ENCODE assay signal across 9 mouse cellular contexts in the genomic region with DNA sequence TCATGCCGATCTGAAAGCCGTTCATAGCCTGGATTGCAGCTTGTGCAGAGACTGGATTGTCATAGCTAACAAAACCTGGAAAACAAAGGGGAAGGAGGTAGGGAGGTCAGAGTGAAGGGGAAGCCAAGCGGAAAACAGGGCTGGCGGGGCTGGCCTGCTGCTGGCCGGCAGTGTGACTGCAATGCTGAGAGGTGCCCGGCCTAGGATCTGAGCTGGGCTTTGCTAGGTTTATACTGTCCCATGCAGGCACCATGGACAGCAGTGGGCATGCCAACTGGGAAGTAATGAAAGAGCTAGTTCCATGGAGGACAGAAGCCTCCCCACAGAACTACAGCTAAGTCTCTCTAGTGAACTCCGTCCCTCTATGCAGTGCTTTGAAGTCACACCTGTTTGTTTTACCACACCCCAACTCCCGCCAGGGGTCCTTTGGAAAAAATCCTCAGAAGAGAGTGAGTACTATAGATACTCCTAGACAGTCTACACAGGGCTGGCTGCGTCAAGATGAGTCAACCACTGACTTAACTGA.
DNase-seq lines count a peak whose midpoint lies in the region; ATAC-seq lines count a peak whose summit lies in the region.
"Had no signal": no experiment of that assay in that cellular context is flagged by ENCODE, and none has a peak within 500 bp of the region (broad histone marks: within the 10 kb centered on the region; RNA-seq: fewer than 3 reads in every experiment).

No protein-coding gene starts in this region.

- H3K4me2 ChIP-seq in heart, embryonic 14.5 days (ENCODE audit: low read length): no peak overlapping the region
- H3K4me2 ChIP-seq in heart, embryonic 11.5 days: no peak overlapping the region
- no peak overlapping the region for H3K4me2 ChIP-seq in hindbrain, embryonic 11.5 days (replicated peaks; ENCODE audit: low read depth, low read length)
- H3K4me2 ChIP-seq in midbrain, embryonic 12.5 days (replicated peaks): no peak overlapping the region

- no peak; the same call in 1 of the 2 replicates for ATAC-seq in heart, embryonic 14.5 days (ENCODE audit: insufficient number of reproducible peaks, insufficient read depth, low FRiP score, low read depth)
- no peak for ATAC-seq in heart, embryonic 11.5 days (replicated peaks; ENCODE audit: insufficient number of reproducible peaks, low FRiP score, low TSS enrichment)
- peak; percentile 88 for ATAC-seq in hindbrain, embryonic 11.5 days (ENCODE audit: low FRiP score)
- ATAC-seq in midbrain, embryonic 12.5 days (ENCODE audit: low FRiP score, low read depth): peak; percentile 80
- no peak for ATAC-seq in activated CD4-positive, CD25-positive, alpha-beta regulatory T cell, adult 4 months

- intact Hi-C loops in left cerebral cortex, postnatal 36 days (cut with DNase I): no loop called here

- WGBS in heart, embryonic 14.5 days: 57% methylated on average over 9 of the region's 9 CpGs
- 67% methylated on average over 9 of the region's 9 CpGs for WGBS in heart, embryonic 11.5 days (ENCODE audit: insufficient replicate concordance)
- 27% methylated on average over 9 of the region's 9 CpGs for whole genome bisulfite sequencing in hindbrain, embryonic 11.5 days
- WGBS in midbrain, embryonic 12.5 days: 11% methylated on average over 9 of the region's 9 CpGs

- H3K4me3 ChIP-seq in heart, embryonic 14.5 days (ENCODE audit: control insufficient read depth in 1 of 2, insufficient read depth in 1 of 2, low read depth in 1 of 2, low read length in 2 of 2): no peak overlapping the region
- no peak overlapping the region for H3K4me3 ChIP-seq in heart, embryonic 11.5 days (ENCODE audit: low read depth, low read length)
- no peak overlapping the region for H3K4me3 ChIP-seq in hindbrain, embryonic 11.5 days (ENCODE audit: low read depth, low read length)
- H3K4me3 ChIP-seq in midbrain, embryonic 12.5 days: no peak overlapping the region
- H3K4me3 ChIP-seq: erythroblast, embryonic 14.5 days had no signal

- H3K9ac ChIP-seq in heart, embryonic 14.5 days (ENCODE audit: low read length): no peak overlapping the region
- no peak overlapping the region for H3K9ac ChIP-seq in heart, embryonic 11.5 days (ENCODE audit: low read depth, low read length)
- peak overlapping the region; percentile 50 for H3K9ac ChIP-seq in hindbrain, embryonic 11.5 days (ENCODE audit: low read depth, low read length)
- no peak overlapping the region for H3K9ac ChIP-seq in midbrain, embryonic 12.5 days (replicated peaks)

- H3K27me3 ChIP-seq in heart, embryonic 14.5 days (ENCODE audit: control insufficient read depth, insufficient read depth, low read length): no peaks in the 10 kb centered on the region
- H3K27me3 ChIP-seq in heart, embryonic 11.5 days (ENCODE audit: control insufficient read depth, insufficient read depth, low read length): no peaks in the 10 kb centered on the region
- no peaks in the 10 kb centered on the region for H3K27me3 ChIP-seq in hindbrain, embryonic 11.5 days (ENCODE audit: control insufficient read depth, insufficient read depth, low read length)
- H3K27me3 ChIP-seq in midbrain, embryonic 12.5 days: no peaks in the 10 kb centered on the region

- H3K9me3 ChIP-seq in heart, embryonic 14.5 days (ENCODE audit: control insufficient read depth, low read length): no peaks in the 10 kb centered on the region
- H3K9me3 ChIP-seq in heart, embryonic 11.5 days (replicated peaks; ENCODE audit: control insufficient read depth, low read length): no peaks in the 10 kb centered on the region
- no peaks in the 10 kb centered on the region for H3K9me3 ChIP-seq in hindbrain, embryonic 11.5 days (ENCODE audit: control insufficient read depth, low read length)
- no peaks in the 10 kb centered on the region for H3K9me3 ChIP-seq in midbrain, embryonic 12.5 days

- peaks cover 20% of the 10 kb centered on the region for H3K36me3 ChIP-seq in heart, embryonic 14.5 days (ENCODE audit: control insufficient read depth, insufficient read depth, low read length)
- no peaks in the 10 kb centered on the region for H3K36me3 ChIP-seq in heart, embryonic 11.5 days (ENCODE audit: control insufficient read depth, insufficient read depth, low read length)
- H3K36me3 ChIP-seq in hindbrain, embryonic 11.5 days (ENCODE audit: control insufficient read depth, insufficient read depth, low read length): no peaks in the 10 kb centered on the region
- 0 out of 2 replicates have a peak, but pooled peaks cover 4% of the 10 kb centered on the region for H3K36me3 ChIP-seq in midbrain, embryonic 12.5 days

- H3K4me1 ChIP-seq in heart, embryonic 14.5 days (ENCODE audit: control insufficient read depth in 2 of 2, insufficient read depth in 2 of 2, low read length in 2 of 2): peaks cover 4 to 8% of the 10 kb centered on the region in 2 experiments; a peak in 2 of 4 replicates
- H3K4me1 ChIP-seq in heart, embryonic 11.5 days (ENCODE audit: control insufficient read depth, insufficient read depth, low read length): no peaks in the 10 kb centered on the region
- H3K4me1 ChIP-seq in hindbrain, embryonic 11.5 days (replicated peaks; ENCODE audit: control insufficient read depth, insufficient read depth, low read length): 0 out of 2 replicates have a peak, but pooled peaks cover 4% of the 10 kb centered on the region
- peaks cover 29% of the 10 kb centered on the region for H3K4me1 ChIP-seq in midbrain, embryonic 12.5 days

- peak; percentile 59 to 69 for DNase-seq in cerebellum, postnatal 25 days
- DNase-seq in hindbrain, embryonic 11.5 days (ENCODE audit: low spot score): peak; percentile 68
- no peak for DNase-seq in left cerebral cortex, postnatal 36 days (ENCODE audit: low spot score in 2 of 2)
- DNase-seq in testis, postnatal 14 days (ENCODE audit: low spot score): no peak

- H3K27ac ChIP-seq in heart, embryonic 14.5 days (replicated peaks in 1 of 2; ENCODE audit: control insufficient read depth in 1 of 2, insufficient read depth in 1 of 2, low read depth in 2 of 2, low read length in 2 of 2): peak overlapping the region; percentile 14 to 61; a peak in 3 of 4 replicates
- H3K27ac ChIP-seq in heart, embryonic 11.5 days (ENCODE audit: low read depth, low read length): no peak overlapping the region
- peak overlapping the region; percentile 92 for H3K27ac ChIP-seq in hindbrain, embryonic 11.5 days (ENCODE audit: low read depth, low read length)
- H3K27ac ChIP-seq in midbrain, embryonic 12.5 days (replicated peaks): peak overlapping the region; percentile 81

Comparison
In these comparisons a context has a peak if more than half of its experiments do, and no peak if none do; other contexts are left out.
1. ATAC-seq: peak in hindbrain, embryonic 11.5 days (single experiment) and midbrain, embryonic 12.5 days (single experiment); none in heart, embryonic 14.5 days (single experiment), heart, embryonic 11.5 days (single experiment) and activated CD4-positive, CD25-positive, alpha-beta regulatory T cell, adult 4 months (single experiment).
2. DNase-seq: peak in cerebellum, postnatal 25 days (2 of 2) and hindbrain, embryonic 11.5 days (single experiment); none in left cerebral cortex, postnatal 36 days (0 of 2) and testis, postnatal 14 days (single experiment).